ENCODE assay signal across 8 mouse cellular contexts in the genomic region with DNA sequence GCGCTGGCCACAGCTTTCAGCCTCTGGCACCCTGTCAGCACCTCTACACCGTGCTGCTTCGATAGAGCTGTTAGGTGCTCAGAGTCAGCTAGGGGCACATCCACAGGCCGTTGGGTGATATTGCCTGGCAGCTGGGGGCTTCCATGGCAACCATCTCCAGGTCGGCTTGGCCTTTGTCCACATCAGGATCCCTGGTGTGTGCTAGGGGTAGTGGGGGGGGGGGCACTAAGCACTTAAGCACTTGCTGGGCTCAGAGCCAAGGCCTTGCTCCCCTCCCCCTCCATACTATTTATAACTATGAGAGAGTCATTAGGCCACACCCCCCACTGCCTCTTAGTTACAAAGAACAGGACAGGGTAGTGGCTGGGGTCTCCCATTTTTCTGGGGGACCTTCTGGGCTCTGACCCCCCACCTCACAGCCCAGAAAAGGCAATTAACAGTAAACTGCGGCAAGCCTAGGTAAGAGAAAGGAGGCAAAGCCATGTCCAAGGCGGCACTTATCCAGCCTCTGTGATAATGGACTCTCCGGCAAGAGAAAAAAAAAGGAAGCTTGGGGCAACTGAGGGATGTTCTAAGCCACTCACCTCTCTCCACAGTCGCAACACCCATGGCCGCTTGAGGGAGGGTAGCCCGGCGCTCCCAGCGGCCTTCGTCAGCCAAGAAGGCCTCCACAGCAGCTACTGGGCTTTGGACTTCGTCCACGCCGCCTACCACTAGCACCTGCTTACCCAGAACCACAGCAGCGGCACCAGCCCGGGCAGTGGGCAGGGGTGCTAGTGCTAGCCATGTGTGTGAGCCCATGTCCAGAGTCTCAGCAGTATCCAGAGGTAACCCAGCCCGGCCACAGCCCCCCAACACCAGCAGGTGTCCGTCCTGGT. TPM values are rescaled to one million over a fixed set of nuclear protein-coding genes. Genes with fewer than 3 reads are reported as not detected.
DNase-seq lines count a peak whose midpoint lies in the region; ATAC-seq and TF ChIP-seq lines count a peak whose summit lies in the region.

No protein-coding gene starts in this region.

- H3K36me3 ChIP-seq in lung, embryonic 14.5 days (ENCODE audit: insufficient read depth), result peaks cover 13% of the 10 kb centered on the region
- peaks cover 19% of the 10 kb centered on the region for H3K36me3 ChIP-seq in forebrain, embryonic 14.5 days (ENCODE audit: control insufficient read depth, insufficient read depth, low read length)
- H3K36me3 ChIP-seq in intestine, postnatal 0 days (ENCODE audit: control insufficient read depth, insufficient read depth), result no peaks in the 10 kb centered on the region; the same call in 1 of the 2 replicates

- ATAC-seq in lung, embryonic 14.5 days (ENCODE audit: insufficient read depth), result peak; percentile 21
- ATAC-seq in forebrain, embryonic 14.5 days, result peak; percentile 44
- peak; percentile 37; the same call in 1 of the 2 replicates for ATAC-seq in intestine, postnatal 0 days

- no peak for TF ChIP-seq POLR2A in lung, adult 2 months (IDR thresholded peaks at IDR 0.05; ENCODE audit: borderline replicate concordance, extremely low read depth, low read depth, low read length)

- peak overlapping the region; percentile 51 for H3K4me3 ChIP-seq in lung, embryonic 14.5 days (ENCODE audit: low read depth, low read length)
- H3K4me3 ChIP-seq in lung, adult 2 months (replicated peaks; ENCODE audit: extremely low read depth, low read depth, low read length), result no peak overlapping the region
- peak overlapping the region; percentile 57 for H3K4me3 ChIP-seq in forebrain, embryonic 14.5 days (ENCODE audit: low read depth, low read length)
- H3K4me3 ChIP-seq in intestine, postnatal 0 days (ENCODE audit: low read depth, low read length), result no peak overlapping the region

- peak overlapping the region; percentile 15; the same call in 1 of the 2 replicates for H3K9ac ChIP-seq in lung, embryonic 14.5 days
- H3K9ac ChIP-seq in forebrain, embryonic 14.5 days (ENCODE audit: low read length), result peak overlapping the region; percentile 70
- H3K9ac ChIP-seq in intestine, postnatal 0 days (ENCODE audit: low read depth, low read length), result no peak overlapping the region

- H3K4me2 ChIP-seq in lung, embryonic 14.5 days, result peak overlapping the region; percentile 83
- H3K4me2 ChIP-seq in forebrain, embryonic 14.5 days (ENCODE audit: low read length), result peak overlapping the region; percentile 61
- H3K4me2 ChIP-seq in intestine, postnatal 0 days (replicated peaks; ENCODE audit: low read depth), result peak overlapping the region; percentile 92

- WGBS in lung, embryonic 14.5 days, result 52% methylated on average over 21 of the region's 21 CpGs
- WGBS in lung, adult 2 months, result 64% methylated on average over 21 of the region's 21 CpGs
- 43% methylated on average over 21 of the region's 21 CpGs for WGBS in forebrain, embryonic 14.5 days
- WGBS in intestine, postnatal 0 days, result 43% methylated on average over 21 of the region's 21 CpGs

- H3K4me1 ChIP-seq in lung, embryonic 14.5 days (ENCODE audit: insufficient read depth), result peaks cover 22% of the 10 kb centered on the region
- no peaks in the 10 kb centered on the region for H3K4me1 ChIP-seq in lung, adult 2 months (ENCODE audit: control insufficient read depth, insufficient read depth, low read length)
- H3K4me1 ChIP-seq in forebrain, embryonic 14.5 days (ENCODE audit: control insufficient read depth, insufficient read depth, low read length), result peaks cover 29% of the 10 kb centered on the region
- peaks cover 16% of the 10 kb centered on the region; the same call in 1 of the 2 replicates for H3K4me1 ChIP-seq in intestine, postnatal 0 days (replicated peaks; ENCODE audit: control insufficient read depth, insufficient read depth, low read length)

- no peaks in the 10 kb centered on the region for H3K9me3 ChIP-seq in lung, embryonic 14.5 days (ENCODE audit: low read depth, low read length)
- H3K9me3 ChIP-seq in forebrain, embryonic 14.5 days (replicated peaks; ENCODE audit: control insufficient read depth, low read length), result no peaks in the 10 kb centered on the region
- no peaks in the 10 kb centered on the region for H3K9me3 ChIP-seq in intestine, postnatal 0 days (ENCODE audit: control insufficient read depth)

- no peaks in the 10 kb centered on the region for H3K27me3 ChIP-seq in lung, embryonic 14.5 days (ENCODE audit: insufficient read depth, low read length)
- no peaks in the 10 kb centered on the region for H3K27me3 ChIP-seq in forebrain, embryonic 14.5 days (replicated peaks; ENCODE audit: control insufficient read depth, insufficient read depth, low read length)
- no peaks in the 10 kb centered on the region for H3K27me3 ChIP-seq in intestine, postnatal 0 days (replicated peaks; ENCODE audit: control insufficient read depth, insufficient read depth, low read length)

- DNase-seq in lung, embryonic 14.5 days, result peak; percentile 90
- no peak for DNase-seq in lung, adult 2 months
- DNase-seq in forebrain, embryonic 14.5 days (ENCODE audit: low spot score), result peak; percentile 87
- DNase-seq in lung, postnatal 10 days, result peak; percentile 67
- DNase-seq in right cerebral cortex, adult 18-20 months, result peak; percentile 54
- DNase-seq in urinary bladder, postnatal 36 days (ENCODE audit: low spot score in 2 of 2), result no peak
- DNase-seq in urinary bladder, postnatal 10 days (ENCODE audit: low spot score), result no peak

- H3K27ac ChIP-seq in lung, embryonic 14.5 days (ENCODE audit: low read depth), result peak overlapping the region; percentile 79
- peak overlapping the region; percentile 90 for H3K27ac ChIP-seq in forebrain, embryonic 14.5 days (ENCODE audit: low read depth, low read length)
- H3K27ac ChIP-seq in intestine, postnatal 0 days (ENCODE audit: low read depth, low read length), result peak overlapping the region; percentile 15; the same call in 1 of the 2 replicates

- no peak for TF ChIP-seq CTCF in lung, embryonic 14.5 days (IDR thresholded peaks at IDR 0.05; ENCODE audit: low read depth)
- TF ChIP-seq CTCF in lung, adult 2 months (IDR thresholded peaks at IDR 0.05; ENCODE audit: insufficient read depth, low read length), result no peak
- no peak for TF ChIP-seq CTCF in intestine, postnatal 0 days (IDR thresholded peaks at IDR 0.05; ENCODE audit: low read depth)

RNA-seq across cellular contexts. Expression of gene Ccdc71, which starts 9.8 kb away (rescaled TPM):
- 46.7 and 46.9 TPM in 2 replicates for polyA plus RNA-seq in lung, embryonic 14.5 days (2014; fragmentation: Nextera tagmentation; extraction: Ambion mirVana)
- 26.8 and 27.2 TPM in 2 replicates for polyA plus RNA-seq in lung, adult 2 months (2012; rRNA removed)
- polyA plus RNA-seq in forebrain, embryonic 14.5 days (2014; fragmentation: Nextera tagmentation; extraction: Ambion mirVana), result 45.2 and 49.6 TPM in 2 replicates
- polyA plus RNA-seq in intestine, postnatal 0 days (2015; fragmentation: Nextera tagmentation; extraction: Ambion mirVana), result 29.4 and 30.2 TPM in 2 replicates

RNA-seq across cellular contexts. Expression of gene Klhdc8b, which starts 10.8 kb away (rescaled TPM):
- polyA plus RNA-seq in lung, embryonic 14.5 days (2014; fragmentation: Nextera tagmentation; extraction: Ambion mirVana), result 46.4 and 46.7 TPM in 2 replicates
- 108 and 109 TPM in 2 replicates for polyA plus RNA-seq in lung, adult 2 months (2012; rRNA removed)
- polyA plus RNA-seq in forebrain, embryonic 14.5 days (2014; fragmentation: Nextera tagmentation; extraction: Ambion mirVana), result 47.9 and 52.6 TPM in 2 replicates
- 24.2 and 24.8 TPM in 2 replicates for polyA plus RNA-seq in intestine, postnatal 0 days (2015; fragmentation: Nextera tagmentation; extraction: Ambion mirVana)

RNA-seq across cellular contexts. Expression of gene BC048562, which starts 14.2 kb away (rescaled TPM):
- not detected in 2 replicates for polyA plus RNA-seq in lung, embryonic 14.5 days (2014; fragmentation: Nextera tagmentation; extraction: Ambion mirVana)
- polyA plus RNA-seq in lung, adult 2 months (2012; rRNA removed), result not detected in 2 replicates
- not detected in 2 replicates for polyA plus RNA-seq in forebrain, embryonic 14.5 days (2014; fragmentation: Nextera tagmentation; extraction: Ambion mirVana)
- polyA plus RNA-seq in intestine, postnatal 0 days (2015; fragmentation: Nextera tagmentation; extraction: Ambion mirVana), result not detected in 2 replicates

RNA-seq across cellular contexts. Expression of gene Ccdc36, which starts 22.2 kb away (rescaled TPM):
- 3.0 and 4.1 TPM in 2 replicates for polyA plus RNA-seq in lung, embryonic 14.5 days (2014; fragmentation: Nextera tagmentation; extraction: Ambion mirVana)
- not detected in 2 replicates for polyA plus RNA-seq in lung, adult 2 months (2012; rRNA removed)
- 0.94 and 1.1 TPM in 2 replicates for polyA plus RNA-seq in forebrain, embryonic 14.5 days (2014; fragmentation: Nextera tagmentation; extraction: Ambion mirVana)
- polyA plus RNA-seq in intestine, postnatal 0 days (2015; fragmentation: Nextera tagmentation; extraction: Ambion mirVana), result 0.29 TPM in 2 replicates

RNA-seq across cellular contexts. Expression of gene Lamb2, which starts 29.0 kb away (rescaled TPM):
- polyA plus RNA-seq in lung, embryonic 14.5 days (2014; fragmentation: Nextera tagmentation; extraction: Ambion mirVana), result 47.9 and 48.6 TPM in 2 replicates
- 189 and 231 TPM in 2 replicates for polyA plus RNA-seq in lung, adult 2 months (2012; rRNA removed)
- polyA plus RNA-seq in forebrain, embryonic 14.5 days (2014; fragmentation: Nextera tagmentation; extraction: Ambion mirVana), result 12.0 and 17.2 TPM in 2 replicates
- 8.9 and 10.1 TPM in 2 replicates for polyA plus RNA-seq in intestine, postnatal 0 days (2015; fragmentation: Nextera tagmentation; extraction: Ambion mirVana)

Comparison
In these comparisons a context has a peak if more than half of its experiments do, and no peak if none do; other contexts are left out.
1. DNase-seq: peak in lung, embryonic 14.5 days (single experiment), forebrain, embryonic 14.5 days (single experiment), lung, postnatal 10 days (single experiment) and right cerebral cortex, adult 18-20 months (single experiment); none in lung, adult 2 months (single experiment), urinary bladder, postnatal 36 days (0 of 2) and urinary bladder, postnatal 10 days (single experiment).
2. H3K4me3 ChIP-seq: peak in lung, embryonic 14.5 days (single experiment) and forebrain, embryonic 14.5 days (single experiment); none in lung, adult 2 months (single experiment) and intestine, postnatal 0 days (single experiment).
3. H3K27ac ChIP-seq: peak in every context shown above with its lines; median percentile 90 in forebrain, embryonic 14.5 days; 79 in lung, embryonic 14.5 days; 15 in intestine, postnatal 0 days.
4. Peak in every context shown above with its lines, with median percentiles within 50 percentile points of each other: ATAC-seq and H3K4me2 ChIP-seq.